Mouse (Mus musculus): ENCODE measurements at regions not wholly inside any gene's neighbourhood (a gene's known extent, or its start where the extent isn't known, plus 50 kb on each side); places are given as distances from the start of the nearest gene placed in this dataset.

DNA sequence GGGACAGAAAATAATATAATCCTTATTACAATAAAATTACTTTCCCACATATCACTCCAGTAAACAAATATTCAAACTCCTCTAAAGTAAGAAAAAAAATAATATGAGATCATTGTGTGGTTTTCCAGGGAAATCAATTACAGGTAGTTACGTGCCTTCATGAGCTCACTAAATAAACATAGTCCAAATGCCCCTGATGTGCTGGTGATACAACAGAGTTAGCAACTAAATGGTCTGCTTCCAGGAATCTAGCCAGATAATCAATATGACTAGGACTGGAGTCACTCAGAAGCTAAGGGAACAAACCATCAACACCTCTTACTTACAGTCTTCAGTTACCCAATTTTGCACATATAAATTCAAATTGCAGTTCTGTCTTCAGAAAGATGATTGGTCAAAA, 267.2 kb downstream of the Basp1 start:
- ATAC-seq: no peak
- no peaks in the 10 kb centered on the region for H3K27me3 ChIP-seq (replicated peaks; ENCODE audit: control insufficient read depth, insufficient read depth, low read length)
- H3K9me3 ChIP-seq (ENCODE audit: control insufficient read depth, low read length): no peaks in the 10 kb centered on the region
- H3K4me1 ChIP-seq (replicated peaks; ENCODE audit: control insufficient read depth, insufficient read depth, low read length): no peaks in the 10 kb centered on the region
- H3K27ac ChIP-seq (ENCODE audit: low read length): no peak overlapping the region
- H3K4me2 ChIP-seq (ENCODE audit: low read length): no peak overlapping the region
- H3K4me3 ChIP-seq (replicated peaks; ENCODE audit: low read length): no peak overlapping the region
- 93% methylated on average over 1 of the region's 1 CpGs for WGBS
- no peak overlapping the region for H3K9ac ChIP-seq (replicated peaks; ENCODE audit: low read depth, low read length)
- no peaks in the 10 kb centered on the region for H3K36me3 ChIP-seq (ENCODE audit: control insufficient read depth, insufficient read depth)

DNA sequence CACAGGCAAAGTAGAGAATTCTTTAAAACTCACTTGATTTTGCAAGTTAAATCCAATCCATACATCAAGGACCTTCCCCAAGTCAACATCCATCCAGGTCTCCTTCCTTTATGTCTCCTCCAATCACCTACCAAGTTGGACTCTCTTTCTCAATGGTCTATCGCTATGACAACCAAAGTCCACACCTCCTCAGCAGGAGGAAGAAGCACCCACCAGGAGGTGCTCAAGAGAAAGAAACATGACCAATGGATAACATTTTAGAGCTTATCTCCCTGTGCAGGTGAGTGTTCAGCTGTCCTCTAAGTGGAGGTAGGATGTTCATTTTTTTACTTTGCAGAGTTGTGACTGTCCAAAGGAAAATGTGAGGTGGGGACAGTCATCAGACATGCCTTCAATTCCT, 269.3 kb downstream of the Basp1 start:
- H3K27me3 ChIP-seq (replicated peaks; ENCODE audit: control insufficient read depth, insufficient read depth, low read length): no peaks in the 10 kb centered on the region
- no peak overlapping the region for H3K9ac ChIP-seq (replicated peaks; ENCODE audit: low read depth, low read length)
- no peak for ATAC-seq
- no peak overlapping the region for H3K4me3 ChIP-seq (replicated peaks; ENCODE audit: low read length)
- WGBS: 84% methylated on average over 1 of the region's 1 CpGs
- H3K4me2 ChIP-seq (ENCODE audit: low read length): no peak overlapping the region
- H3K4me1 ChIP-seq (replicated peaks; ENCODE audit: control insufficient read depth, insufficient read depth, low read length): 0 out of 2 replicates have a peak, but pooled peaks cover 3% of the 10 kb centered on the region
- H3K27ac ChIP-seq (ENCODE audit: low read length): no peak overlapping the region
- H3K9me3 ChIP-seq (ENCODE audit: control insufficient read depth, low read length): no peaks in the 10 kb centered on the region
- H3K36me3 ChIP-seq (ENCODE audit: control insufficient read depth, insufficient read depth): no peaks in the 10 kb centered on the region

DNA sequence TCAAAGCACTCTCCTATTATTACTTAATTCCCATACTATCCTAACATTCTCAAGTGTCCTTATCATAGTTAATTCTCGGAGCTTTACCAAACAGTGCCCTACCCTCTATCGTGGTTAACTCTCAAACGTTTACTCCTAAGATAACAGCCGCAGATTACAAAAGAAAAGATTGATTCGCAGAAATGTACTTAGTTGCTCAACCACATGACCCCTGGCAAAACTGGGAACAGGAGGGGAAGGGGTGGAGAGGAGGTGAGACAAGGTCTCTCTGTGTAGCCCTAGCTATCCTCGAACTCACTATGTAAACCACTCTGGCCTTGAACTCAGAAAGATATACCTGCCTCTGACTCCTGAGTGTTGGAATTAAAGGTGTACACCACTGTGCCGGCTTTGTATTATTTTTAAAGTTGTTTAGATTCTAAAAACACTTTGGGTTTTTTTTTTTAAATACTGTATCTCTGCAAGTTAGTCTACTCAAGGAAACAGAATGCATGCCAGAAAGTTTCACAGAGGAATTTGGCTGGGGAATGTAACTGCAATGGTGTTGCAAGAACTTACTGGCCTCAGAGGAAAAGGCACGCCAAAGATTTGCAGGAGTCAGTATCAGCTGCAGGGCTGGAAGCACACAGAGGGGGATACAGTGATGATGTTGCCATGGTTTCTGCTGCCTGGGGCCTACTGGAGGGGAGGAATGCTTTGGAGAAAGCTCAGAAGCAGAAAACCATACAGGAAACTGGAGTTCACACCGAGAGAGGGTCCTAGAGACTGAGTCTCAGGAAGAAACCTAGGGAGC, 273.0 kb downstream of the Basp1 start:
- Histone ChIP-seq H3K36me3 (ENCODE audit: control insufficient read depth, insufficient read depth) (no peaks in the 10 kb centered on the region), H3K9ac (replicated peaks; ENCODE audit: low read depth, low read length) (no peak overlapping the region), H3K4me3 (replicated peaks; ENCODE audit: low read length) (no peak overlapping the region), H3K9me3 (ENCODE audit: control insufficient read depth, low read length) (no peaks in the 10 kb centered on the region), H3K27me3 (replicated peaks; ENCODE audit: control insufficient read depth, insufficient read depth, low read length) (no peaks in the 10 kb centered on the region), H3K27ac (ENCODE audit: low read length) (no peak overlapping the region), H3K4me1 (replicated peaks; ENCODE audit: control insufficient read depth, insufficient read depth, low read length) (0 out of 2 replicates have a peak, but pooled peaks cover 3% of the 10 kb centered on the region), H3K4me2 (ENCODE audit: low read length) (no peak overlapping the region)
- ATAC-seq: peak; percentile 63; the same call in 1 of the 2 replicates
- WGBS: 74% methylated on average over 9 of the region's 9 CpGs

DNA sequence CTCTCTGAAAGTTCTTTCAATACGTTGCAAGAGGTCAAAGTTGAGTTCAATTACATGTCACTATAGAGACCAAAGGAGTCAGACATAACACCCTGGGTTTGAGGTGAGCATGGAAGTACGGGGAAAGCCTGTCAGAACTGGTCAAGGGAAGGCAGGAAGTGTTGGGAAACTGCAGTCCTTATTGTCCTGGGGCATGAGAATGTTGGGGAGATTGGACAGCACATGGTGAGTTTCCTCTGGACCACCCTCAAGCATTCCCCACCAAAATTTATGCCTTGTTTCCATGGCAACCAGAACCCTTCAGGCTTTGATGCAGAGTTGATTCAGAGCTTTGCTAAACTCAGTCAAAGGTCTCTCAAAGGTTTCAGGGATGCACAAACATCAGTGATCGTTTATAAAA, 276.5 kb downstream of the Basp1 start:
- H3K27ac ChIP-seq (ENCODE audit: low read length): no peak overlapping the region
- 17% methylated on average over 3 of the region's 3 CpGs for WGBS
- H3K27me3 ChIP-seq (replicated peaks; ENCODE audit: control insufficient read depth, insufficient read depth, low read length): no peaks in the 10 kb centered on the region
- H3K9me3 ChIP-seq (ENCODE audit: control insufficient read depth, low read length): no peaks in the 10 kb centered on the region
- H3K4me1 ChIP-seq (replicated peaks; ENCODE audit: control insufficient read depth, insufficient read depth, low read length): 0 out of 2 replicates have a peak, but pooled peaks cover 3% of the 10 kb centered on the region
- no peak overlapping the region for H3K9ac ChIP-seq (replicated peaks; ENCODE audit: low read depth, low read length)
- H3K4me3 ChIP-seq (replicated peaks; ENCODE audit: low read length): no peak overlapping the region
- ATAC-seq: no peak
- no peak overlapping the region for H3K4me2 ChIP-seq (ENCODE audit: low read length)
- H3K36me3 ChIP-seq (ENCODE audit: control insufficient read depth, insufficient read depth): no peaks in the 10 kb centered on the region

DNA sequence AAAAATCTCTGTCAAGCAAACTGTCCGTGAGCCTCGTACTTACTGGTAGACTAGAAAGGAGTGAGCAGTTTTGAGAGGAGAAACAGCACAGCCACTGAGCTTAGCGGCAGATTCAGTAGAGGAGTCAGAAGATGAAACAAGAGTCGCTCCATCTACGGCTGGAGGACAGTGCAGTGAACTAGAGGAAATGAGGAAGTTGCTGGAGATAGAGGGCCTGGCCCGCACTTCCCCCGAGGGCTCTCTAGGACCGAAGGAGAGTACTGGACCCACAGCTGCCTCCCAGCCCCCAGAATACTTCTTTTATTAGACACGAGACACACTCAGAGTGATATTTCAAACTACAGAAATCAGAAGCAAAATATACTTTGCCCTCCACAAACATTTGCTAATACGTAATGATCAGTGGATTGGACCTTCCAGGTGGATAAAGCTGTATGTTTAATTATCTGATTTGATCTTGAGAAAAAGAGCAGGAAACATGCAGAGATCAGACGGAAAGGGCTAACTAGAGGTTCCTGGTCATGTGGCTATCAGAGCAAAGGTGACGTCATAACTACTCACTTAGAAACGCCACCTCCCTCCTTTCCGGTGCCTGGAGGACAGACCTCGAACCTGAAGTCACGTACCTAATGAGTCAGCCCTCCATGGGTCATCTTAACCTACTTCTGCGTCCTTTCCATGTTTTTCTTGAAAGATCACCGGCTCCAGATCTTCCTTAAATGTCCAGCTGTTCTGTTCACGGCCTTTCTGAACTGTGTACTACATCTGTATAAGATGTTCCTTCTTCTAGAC, 277.9 kb downstream of the Basp1 start:
- ATAC-seq: no peak
- Histone ChIP-seq H3K27me3 (replicated peaks; ENCODE audit: control insufficient read depth, insufficient read depth, low read length) (no peaks in the 10 kb centered on the region), H3K36me3 (ENCODE audit: control insufficient read depth, insufficient read depth) (no peaks in the 10 kb centered on the region), H3K27ac (ENCODE audit: low read length) (no peak overlapping the region), H3K4me3 (replicated peaks; ENCODE audit: low read length) (no peak overlapping the region), H3K4me2 (ENCODE audit: low read length) (no peak overlapping the region), H3K4me1 (replicated peaks; ENCODE audit: control insufficient read depth, insufficient read depth, low read length) (no peaks in the 10 kb centered on the region), H3K9ac (replicated peaks; ENCODE audit: low read depth, low read length) (no peak overlapping the region), H3K9me3 (ENCODE audit: control insufficient read depth, low read length) (no peaks in the 10 kb centered on the region)
- 91% methylated on average over 19 of the region's 19 CpGs for WGBS

DNA sequence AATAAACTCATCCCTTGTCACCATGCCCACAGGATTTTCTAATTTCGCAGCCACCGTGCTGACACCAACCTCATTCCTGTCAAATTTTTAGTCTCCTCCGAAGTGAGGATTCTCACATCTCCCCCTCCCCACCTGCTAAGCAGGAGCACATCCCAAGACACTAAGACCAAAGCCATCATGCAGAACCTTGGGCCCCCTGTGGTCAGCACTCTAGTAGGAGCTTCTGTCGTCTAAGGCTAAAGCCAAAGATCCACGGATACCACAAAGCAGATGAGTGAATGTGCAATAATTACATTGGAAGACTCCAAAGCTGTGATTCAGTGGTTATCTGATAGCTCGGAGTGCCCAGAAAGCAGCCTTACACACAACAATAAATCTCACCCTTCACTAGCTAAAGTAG, 283.5 kb downstream of the Basp1 start:
- H3K4me3 ChIP-seq (replicated peaks; ENCODE audit: low read length): no peak overlapping the region
- no peaks in the 10 kb centered on the region for H3K36me3 ChIP-seq (ENCODE audit: control insufficient read depth, insufficient read depth)
- H3K4me1 ChIP-seq (replicated peaks; ENCODE audit: control insufficient read depth, insufficient read depth, low read length): no peaks in the 10 kb centered on the region
- WGBS: 63% methylated on average over 6 of the region's 6 CpGs
- H3K4me2 ChIP-seq (ENCODE audit: low read length): no peak overlapping the region
- peak; percentile 12; the same call in 1 of the 2 replicates for ATAC-seq
- H3K27me3 ChIP-seq (replicated peaks; ENCODE audit: control insufficient read depth, insufficient read depth, low read length): no peaks in the 10 kb centered on the region
- H3K9me3 ChIP-seq (ENCODE audit: control insufficient read depth, low read length): no peaks in the 10 kb centered on the region
- H3K9ac ChIP-seq (replicated peaks; ENCODE audit: low read depth, low read length): no peak overlapping the region
- no peak overlapping the region for H3K27ac ChIP-seq (ENCODE audit: low read length)

DNA sequence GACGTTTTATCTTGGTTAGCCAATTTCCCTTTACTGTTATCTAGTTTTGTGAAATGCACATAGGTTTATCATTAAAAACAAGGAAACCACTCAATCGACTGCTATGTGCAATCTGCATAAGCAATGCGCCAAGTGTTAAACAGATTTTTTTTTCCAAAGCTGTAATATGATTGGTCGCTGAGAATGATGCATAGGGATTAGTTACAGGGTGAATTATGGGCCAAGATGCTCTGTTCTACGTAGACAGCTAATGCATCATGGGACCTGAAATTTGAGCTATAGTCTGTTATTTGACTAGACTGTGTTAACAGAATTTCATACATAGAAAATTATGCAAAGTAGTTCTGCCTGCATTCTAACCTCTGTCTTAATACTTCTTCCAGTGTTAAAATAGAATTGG, 284.0 kb downstream of the Basp1 start:
- WGBS: 65% methylated on average over 5 of the region's 5 CpGs
- peak; percentile 74; the same call in 1 of the 2 replicates for ATAC-seq
- H3K4me3 ChIP-seq (replicated peaks; ENCODE audit: low read length): no peak overlapping the region
- no peaks in the 10 kb centered on the region for H3K9me3 ChIP-seq (ENCODE audit: control insufficient read depth, low read length)
- H3K4me2 ChIP-seq (ENCODE audit: low read length): no peak overlapping the region
- no peaks in the 10 kb centered on the region for H3K36me3 ChIP-seq (ENCODE audit: control insufficient read depth, insufficient read depth)
- H3K4me1 ChIP-seq (replicated peaks; ENCODE audit: control insufficient read depth, insufficient read depth, low read length): no peaks in the 10 kb centered on the region
- H3K27ac ChIP-seq (ENCODE audit: low read length): no peak overlapping the region
- no peak overlapping the region for H3K9ac ChIP-seq (replicated peaks; ENCODE audit: low read depth, low read length)
- no peaks in the 10 kb centered on the region for H3K27me3 ChIP-seq (replicated peaks; ENCODE audit: control insufficient read depth, insufficient read depth, low read length)

DNA sequence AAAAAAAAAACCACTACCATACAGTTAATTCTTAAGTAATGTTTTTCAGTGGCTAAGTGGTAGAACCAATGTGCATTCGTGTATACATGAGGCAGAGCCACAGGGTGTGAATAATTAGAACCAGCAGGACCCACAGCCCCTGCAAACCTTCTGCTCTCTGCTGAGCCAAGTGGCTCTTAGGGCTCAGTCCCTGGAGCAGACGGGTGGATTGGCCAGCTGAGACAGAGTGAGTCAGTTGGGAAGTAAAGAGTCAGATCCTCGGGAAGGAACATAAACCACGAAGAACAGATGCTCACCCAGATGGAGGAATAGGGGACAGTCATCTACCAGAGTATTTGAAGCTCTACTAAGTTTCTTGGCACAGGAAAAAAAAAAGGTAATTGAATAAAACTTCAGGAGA, 293.1 kb downstream of the Basp1 start:
- no peak overlapping the region for H3K4me2 ChIP-seq (ENCODE audit: low read length)
- 40% methylated on average over 4 of the region's 4 CpGs for whole genome bisulfite sequencing
- ATAC-seq: no peak

DNA sequence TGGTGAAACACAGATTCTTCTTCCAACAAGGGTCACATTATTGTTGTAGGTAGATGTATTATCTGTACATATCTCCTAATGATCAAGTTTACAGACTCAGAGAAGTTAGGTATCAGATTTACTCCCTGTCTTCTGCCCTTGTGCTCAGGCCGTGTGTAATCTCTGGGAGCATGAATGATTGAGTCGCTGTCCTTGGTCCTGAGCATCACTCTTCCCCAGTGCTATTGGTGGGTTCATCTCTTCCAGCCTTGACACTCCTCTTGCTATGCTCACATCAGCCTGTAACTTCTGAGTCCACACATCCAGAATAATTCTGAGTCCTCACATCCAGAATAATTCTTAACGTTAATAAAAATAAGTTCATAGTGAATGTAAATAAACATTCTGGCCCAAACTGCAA, 295.6 kb downstream of the Basp1 start:
- Histone ChIP-seq H3K4me2 (ENCODE audit: low read length) (no peak overlapping the region), H3K9ac (replicated peaks; ENCODE audit: low read depth, low read length) (no peak overlapping the region), H3K4me3 (replicated peaks; ENCODE audit: low read length) (no peak overlapping the region), H3K9me3 (ENCODE audit: control insufficient read depth, low read length) (no peaks in the 10 kb centered on the region), H3K36me3 (ENCODE audit: control insufficient read depth, insufficient read depth) (no peaks in the 10 kb centered on the region), H3K27me3 (replicated peaks; ENCODE audit: control insufficient read depth, insufficient read depth, low read length) (no peaks in the 10 kb centered on the region), H3K27ac (ENCODE audit: low read length) (no peak overlapping the region), H3K4me1 (replicated peaks; ENCODE audit: control insufficient read depth, insufficient read depth, low read length) (no peaks in the 10 kb centered on the region)
- no peak for ATAC-seq
- WGBS: 39% methylated on average over 3 of the region's 3 CpGs

More for the DNA sequence above, 293.1 kb downstream of the Basp1 start:
- Histone ChIP-seq H3K36me3 (ENCODE audit: control insufficient read depth, insufficient read depth) (no peaks in the 10 kb centered on the region), H3K27ac (ENCODE audit: low read length) (no peak overlapping the region), H3K27me3 (replicated peaks; ENCODE audit: control insufficient read depth, insufficient read depth, low read length) (no peaks in the 10 kb centered on the region), H3K9ac (replicated peaks; ENCODE audit: low read depth, low read length) (no peak overlapping the region), H3K4me3 (replicated peaks; ENCODE audit: low read length) (no peak overlapping the region), H3K9me3 (ENCODE audit: control insufficient read depth, low read length) (no peaks in the 10 kb centered on the region), H3K4me1 (replicated peaks; ENCODE audit: control insufficient read depth, insufficient read depth, low read length) (no peaks in the 10 kb centered on the region)

Data from forebrain, embryonic 16.5 days (tissue).